Mouse (Mus musculus) heart, embryonic 13.5 days (tissue): Measurements from ENCODE around the gene Vrk1. TPM values are rescaled to one million over a fixed set of nuclear protein-coding genes. Genes with fewer than 3 reads are reported as not detected.

Source experiments
- ATAC-seq: fragments of 200-750 bp; cut with Nextera tagmentation; 2 replicates; pipeline ENCODE4 v1.8.0; 2017; ENCODE audit warnings: moderate TSS enrichment; ENCODE audit not compliant: insufficient number of reproducible peaks, low FRiP score, low TSS enrichment; ENCODE audit errors: extremely low read depth
- H3K27ac ChIP-seq: fragments of 300-500 bp; sonication (generic); replicated peaks from 2 replicates; pipeline ENCODE4 v1.5.1; 2015; ENCODE audit warnings: moderate library complexity, mild to moderate bottlenecking, inconsistent platforms
- H3K27me3 ChIP-seq: fragments of 300-500 bp; sonication (generic); replicated peaks from 2 replicates; pipeline ENCODE4 v1.6.1; 2015; ENCODE audit warnings: mild to moderate bottlenecking, inconsistent platforms
- H3K36me3 ChIP-seq: fragments of 300-500 bp; sonication (generic); 2 replicates; pipeline ENCODE4 v1.6.1; 2015; ENCODE audit warnings: mild to moderate bottlenecking, inconsistent platforms
- H3K4me1 ChIP-seq: fragments of 300-500 bp; sonication (generic); 2 replicates; pipeline ENCODE4 v1.6.1; 2015; ENCODE audit warnings: inconsistent platforms
- H3K4me2 ChIP-seq: fragments of 300-500 bp; sonication (generic); 2 replicates; pipeline ENCODE4 v1.6.1; 2015; ENCODE audit warnings: inconsistent platforms, mild to moderate bottlenecking, moderate library complexity
- H3K4me3 ChIP-seq: fragments of 300-500 bp; sonication (generic); 2 replicates; pipeline ENCODE4 v1.5.1; 2015; ENCODE audit warnings: moderate library complexity, mild to moderate bottlenecking, inconsistent platforms
- H3K9ac ChIP-seq: fragments of 300-500 bp; sonication (generic); 2 replicates; pipeline ENCODE4 v1.6.1; 2015; ENCODE audit warnings: inconsistent platforms, mild to moderate bottlenecking, moderate library complexity
- H3K9me3 ChIP-seq: fragments of 300-500 bp; sonication (generic); 2 replicates; pipeline ENCODE4 v1.6.1; 2016; ENCODE audit warnings: inconsistent platforms
- WGBS: fragments of 180-500 bp; shearing (Covaris S2); methylation state at CpG from one replicate; pipeline ENCODE4 v1.1.7; 2015; ENCODE audit warnings: mixed read lengths; 5-methylcytosine and 5-hydroxymethylcytosine counted together
- polyA plus RNA-seq: library from polyadenylated mRNA; unstranded; fragments of >200 nt; fragmentation: Nextera tagmentation; extraction: Ambion mirVana; gene quantifications from 2 replicates; pipeline ENCODE4 v1.2.1, GENCODE M21; 2015

Vrk1 gene
- polyA plus RNA-seq, 1 experiment from 2014 or later, result 41.4 TPM

GRCm38 (mm10) chr12:106027372-106027771, 17.3 kb downstream of the Vrk1 start:
- ATAC-seq, result no peak
- Histone ChIP-seq H3K9ac (no peak overlapping the region), H3K27me3 (no peaks in the 10 kb centered on the region), H3K4me3 (no peak overlapping the region), H3K4me1 (peaks cover 51% of the 10 kb centered on the region), H3K36me3 (peaks cover 14% of the 10 kb centered on the region), H3K4me2 (no peak overlapping the region), H3K9me3 (no peaks in the 10 kb centered on the region), H3K27ac (no peak overlapping the region)
- WGBS, result 77% methylated on average over 5 of the region's 5 CpGs

GRCm38 (mm10) chr12:106029582-106029981, 19.6 kb downstream of the Vrk1 start:
- no peak for ATAC-seq
- no peaks in the 10 kb centered on the region for H3K27me3 ChIP-seq
- 54% methylated on average over 2 of the region's 2 CpGs for WGBS

DNA sequence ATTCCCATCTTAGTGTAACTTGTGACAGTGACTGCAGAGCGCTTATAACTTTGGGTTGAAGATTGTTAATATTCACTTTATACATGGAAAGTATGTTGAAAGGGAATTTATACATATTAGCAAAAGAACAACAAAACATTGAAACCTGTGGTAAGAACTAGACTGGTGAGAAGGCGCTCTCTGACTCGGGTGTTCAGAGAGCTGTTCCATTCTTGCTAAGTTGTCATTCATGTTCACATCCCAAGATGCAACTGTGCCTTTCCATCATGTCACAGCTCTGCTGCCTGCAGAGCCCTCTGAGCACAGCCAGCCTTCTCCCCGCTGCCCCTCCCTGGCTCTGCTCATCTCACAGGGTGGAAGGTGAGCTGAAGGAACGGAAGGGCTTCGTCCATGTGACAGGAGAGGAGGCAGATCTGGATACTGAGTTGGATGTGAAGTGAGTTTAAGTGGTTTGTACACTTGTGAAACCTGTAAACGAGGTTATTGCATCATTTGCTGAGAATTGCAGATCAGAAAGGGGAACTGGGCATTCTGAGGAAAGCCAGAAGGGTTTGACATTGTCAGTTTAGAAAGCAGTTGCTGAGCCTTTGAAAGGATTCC, 20.2 kb downstream of the Vrk1 start:
- 54% methylated on average over 7 of the region's 7 CpGs for WGBS
- no peaks in the 10 kb centered on the region for H3K27me3 ChIP-seq
- no peak overlapping the region for H3K4me2 ChIP-seq
- H3K9ac ChIP-seq, result no peak overlapping the region
- H3K27ac ChIP-seq, result no peak overlapping the region
- H3K9me3 ChIP-seq, result no peaks in the 10 kb centered on the region
- no peak for ATAC-seq
- H3K36me3 ChIP-seq, result peaks cover 13% of the 10 kb centered on the region
- H3K4me1 ChIP-seq, result peaks cover 39% of the 10 kb centered on the region
- H3K4me3 ChIP-seq, result no peak overlapping the region

More at GRCm38 (mm10) chr12:106029582-106029981, 19.6 kb downstream of the Vrk1 start:
- no peak overlapping the region for H3K9ac ChIP-seq
- H3K27ac ChIP-seq, result no peak overlapping the region
- H3K4me3 ChIP-seq, result no peak overlapping the region
- no peaks in the 10 kb centered on the region for H3K9me3 ChIP-seq
- no peak overlapping the region for H3K4me2 ChIP-seq
- H3K36me3 ChIP-seq, result peaks cover 14% of the 10 kb centered on the region
- peaks cover 45% of the 10 kb centered on the region for H3K4me1 ChIP-seq

DNA sequence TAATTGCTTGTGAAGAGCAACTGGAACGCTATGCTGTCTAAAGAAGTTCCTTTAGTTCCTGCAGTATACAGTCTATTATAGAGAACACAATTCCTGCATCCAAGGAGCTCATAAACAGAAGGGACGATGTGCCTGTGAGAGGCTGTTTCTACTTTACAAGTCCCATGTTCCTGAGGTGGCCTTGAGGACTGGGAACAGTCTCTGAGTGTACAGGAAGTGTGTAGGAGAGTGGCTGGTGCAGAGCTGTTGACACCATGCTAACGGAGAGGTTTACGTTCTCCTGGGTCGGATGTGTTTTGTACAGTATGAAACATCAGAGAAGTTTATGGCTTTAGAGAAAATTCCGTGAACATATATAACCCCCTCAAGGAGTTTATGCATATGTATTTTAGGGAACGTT, 20.8 kb downstream of the Vrk1 start:
- H3K27me3 ChIP-seq, result no peaks in the 10 kb centered on the region
- H3K27ac ChIP-seq, result no peak overlapping the region
- H3K4me1 ChIP-seq, result peaks cover 36% of the 10 kb centered on the region
- no peak overlapping the region for H3K4me3 ChIP-seq
- H3K9ac ChIP-seq, result no peak overlapping the region
- H3K4me2 ChIP-seq, result no peak overlapping the region
- H3K9me3 ChIP-seq, result no peaks in the 10 kb centered on the region
- ATAC-seq, result no peak
- WGBS, result 72% methylated on average over 7 of the region's 7 CpGs
- H3K36me3 ChIP-seq, result peaks cover 8% of the 10 kb centered on the region

DNA sequence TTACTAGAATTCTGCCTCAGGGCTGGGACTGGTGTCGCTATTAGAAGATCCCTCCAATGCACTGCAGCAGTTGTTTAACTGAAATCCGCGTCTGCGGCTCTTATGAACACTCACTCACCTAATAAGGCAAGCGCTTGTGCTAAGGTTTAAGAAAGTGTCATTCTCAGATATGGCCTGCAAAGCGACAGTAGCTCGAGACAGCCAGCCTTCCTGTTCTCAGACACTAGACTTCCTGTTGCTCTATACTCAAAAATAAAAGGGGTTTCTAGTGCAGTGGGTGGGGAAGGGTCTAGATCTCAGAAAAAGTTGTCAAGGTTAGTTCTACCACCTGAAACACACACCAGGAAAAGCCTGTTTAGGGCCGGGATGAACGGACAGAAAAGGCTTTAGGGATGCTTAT, 21.9 kb downstream of the Vrk1 start:
- Histone ChIP-seq H3K27ac (no peak overlapping the region), H3K9me3 (no peaks in the 10 kb centered on the region), H3K4me1 (peaks cover 36% of the 10 kb centered on the region), H3K27me3 (no peaks in the 10 kb centered on the region), H3K4me3 (no peak overlapping the region), H3K36me3 (peaks cover 8% of the 10 kb centered on the region), H3K9ac (0 out of 2 replicates have a peak overlapping the region, but pooled peaks have one; percentile 40), H3K4me2 (no peak overlapping the region)
- no peak for ATAC-seq
- WGBS, result 63% methylated on average over 9 of the region's 9 CpGs

- H3K36me3 ChIP-seq, result peaks cover 10% of the 10 kb centered on the region
- H3K9ac ChIP-seq, result no peak overlapping the region
- no peaks in the 10 kb centered on the region for H3K9me3 ChIP-seq
- H3K27ac ChIP-seq, result no peak overlapping the region
- WGBS, result 91% methylated on average over 12 of the region's 12 CpGs
- peaks cover 36% of the 10 kb centered on the region for H3K4me1 ChIP-seq
- no peak overlapping the region for H3K4me3 ChIP-seq
- no peaks in the 10 kb centered on the region for H3K27me3 ChIP-seq
- no peak for ATAC-seq
- H3K4me2 ChIP-seq, result no peak overlapping the region
Observed at GRCm38 (mm10) chr12:106032361-106032760, 22.3 kb downstream of the Vrk1 start.

- no peak overlapping the region for H3K27ac ChIP-seq
- H3K27me3 ChIP-seq, result no peaks in the 10 kb centered on the region
- no peak overlapping the region for H3K4me3 ChIP-seq
- no peaks in the 10 kb centered on the region for H3K9me3 ChIP-seq
- peaks cover 19% of the 10 kb centered on the region for H3K36me3 ChIP-seq
- no peak overlapping the region for H3K9ac ChIP-seq
- H3K4me1 ChIP-seq, result peaks cover 35% of the 10 kb centered on the region
- ATAC-seq, result no peak
- 79% methylated on average over 7 of the region's 7 CpGs for WGBS
- no peak overlapping the region for H3K4me2 ChIP-seq
Observed at GRCm38 (mm10) chr12:106034267-106034666, 24.2 kb downstream of the Vrk1 start.

GRCm38 (mm10) chr12:106034761-106035160, 24.7 kb downstream of the Vrk1 start:
- ATAC-seq, result no peak
- H3K4me2 ChIP-seq, result no peak overlapping the region
- no peaks in the 10 kb centered on the region for H3K9me3 ChIP-seq
- peaks cover 31% of the 10 kb centered on the region for H3K4me1 ChIP-seq
- H3K27ac ChIP-seq, result no peak overlapping the region
- H3K36me3 ChIP-seq, result peaks cover 24% of the 10 kb centered on the region
- 84% methylated on average over 9 of the region's 9 CpGs for WGBS
- H3K9ac ChIP-seq, result no peak overlapping the region
- H3K4me3 ChIP-seq, result no peak overlapping the region
- no peaks in the 10 kb centered on the region for H3K27me3 ChIP-seq

DNA sequence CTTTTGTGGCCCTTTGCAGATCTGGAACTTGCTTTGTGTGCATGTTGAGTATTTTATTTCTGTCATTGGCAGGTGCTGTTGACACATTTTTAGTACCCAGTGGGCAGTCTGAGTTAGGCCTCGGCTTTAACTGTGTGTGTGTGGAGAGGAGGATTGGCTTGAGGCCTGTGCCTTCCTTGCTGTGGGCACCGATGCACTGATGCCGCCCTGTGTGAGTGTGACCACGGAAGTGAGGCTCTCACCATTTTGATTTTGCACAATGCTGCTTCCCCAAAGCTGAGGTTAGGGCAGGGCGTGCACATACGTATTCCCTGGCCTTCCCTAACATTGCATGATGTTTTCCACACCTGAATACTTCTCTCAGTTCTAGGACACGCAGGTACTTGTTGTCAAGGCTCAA, 30.2 kb downstream of the Vrk1 start:
- H3K4me3 ChIP-seq, result no peak overlapping the region
- WGBS, result 92% methylated on average over 7 of the region's 7 CpGs
- no peaks in the 10 kb centered on the region for H3K27me3 ChIP-seq
- no peak overlapping the region for H3K4me2 ChIP-seq
- H3K9me3 ChIP-seq, result no peaks in the 10 kb centered on the region
- 0 out of 2 replicates have a peak, but pooled peaks cover under 1% of the 10 kb centered on the region for H3K4me1 ChIP-seq
- no peak for ATAC-seq
- no peak overlapping the region for H3K27ac ChIP-seq
- no peak overlapping the region for H3K9ac ChIP-seq
- peaks cover 62% of the 10 kb centered on the region for H3K36me3 ChIP-seq

- Histone ChIP-seq H3K4me2 (peak overlapping the region; percentile 16; the same call in 1 of the 2 replicates), H3K4me3 (no peak overlapping the region), H3K9me3 (no peaks in the 10 kb centered on the region), H3K36me3 (peaks cover 41% of the 10 kb centered on the region), H3K4me1 (peaks cover 16% of the 10 kb centered on the region), H3K27me3 (no peaks in the 10 kb centered on the region), H3K27ac (peak overlapping the region; percentile 55), H3K9ac (no peak overlapping the region)
- WGBS, result 16% methylated on average over 9 of the region's 9 CpGs
- ATAC-seq, result no peak
Observed at GRCm38 (mm10) chr12:106046143-106046795, 36.2 kb downstream of the Vrk1 start.

GRCm38 (mm10) chr12:106052271-106052670, 42.2 kb downstream of the Vrk1 start:
- H3K27me3 ChIP-seq, result no peaks in the 10 kb centered on the region
- no peak overlapping the region for H3K4me3 ChIP-seq
- H3K9ac ChIP-seq, result no peak overlapping the region
- peaks cover 28% of the 10 kb centered on the region for H3K36me3 ChIP-seq
- H3K4me1 ChIP-seq, result no peaks in the 10 kb centered on the region
- H3K9me3 ChIP-seq, result no peaks in the 10 kb centered on the region
- H3K27ac ChIP-seq, result no peak overlapping the region
- H3K4me2 ChIP-seq, result no peak overlapping the region
- WGBS, result 91% methylated on average over 7 of the region's 7 CpGs
- no peak for ATAC-seq

- Histone ChIP-seq H3K27ac (no peak overlapping the region), H3K36me3 (peaks cover 42% of the 10 kb centered on the region), H3K4me3 (no peak overlapping the region), H3K4me2 (no peak overlapping the region), H3K4me1 (peaks cover 6% of the 10 kb centered on the region), H3K27me3 (no peaks in the 10 kb centered on the region), H3K9me3 (no peaks in the 10 kb centered on the region), H3K9ac (no peak overlapping the region)
- WGBS, result 38% methylated on average over 6 of the region's 6 CpGs
- no peak; the same call in 1 of the 2 replicates for ATAC-seq
Observed at GRCm38 (mm10) chr12:106055799-106056198, 45.8 kb downstream of the Vrk1 start.
